Mouse (Mus musculus) large intestine, adult 2 months (tissue): Measurements from ENCODE around the gene Gmppb. TPM values are rescaled to one million over a fixed set of nuclear protein-coding genes. Genes with fewer than 3 reads are reported as not detected.
A peak's percentile ranks its signal among the peaks of the same experiment; 100 is the strongest.

Experiments
- DNase-seq: peaks from one replicate; pipeline ENCODE4 v3.0.0-alpha.2; 2012; ENCODE audit warnings: low read depth, low spot score
- WGBS: fragments of 180-500 bp; shearing (Covaris S2); methylation state at CpG from one replicate; pipeline ENCODE4 v1.1.7; 2018; 5-methylcytosine and 5-hydroxymethylcytosine counted together
- polyA plus RNA-seq: library from polyadenylated mRNA; depleted of rRNA; stranded (reverse); fragments of >200 nt; gene quantifications from 2 replicates; pipeline ENCODE4 v1.2.3, GENCODE M21; 2012

The Gmppb gene
- polyA plus RNA-seq, 1 experiment: 75.3 TPM

DNA sequence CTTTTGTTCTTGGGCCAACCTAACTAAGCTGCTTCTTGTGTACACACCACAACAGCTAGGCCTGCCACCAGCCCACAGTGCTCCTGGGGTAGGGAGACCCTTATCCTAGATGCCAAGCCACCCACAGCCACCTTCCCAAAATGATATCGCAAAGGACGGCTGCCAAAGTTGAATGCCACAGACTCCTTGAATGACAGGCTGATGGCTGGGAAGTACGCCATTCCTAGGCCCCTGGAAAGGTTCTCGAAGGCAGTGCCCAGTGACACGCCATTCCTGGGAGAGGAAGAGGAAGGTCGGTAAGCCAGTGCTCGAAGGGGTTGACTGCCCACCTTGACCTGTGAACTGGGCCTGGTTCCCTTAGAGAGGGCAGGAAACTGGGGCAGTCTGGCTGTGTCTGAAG lies 20.5 kb downstream of the Gmppb start:
- DNase-seq: no peak
- WGBS: 89% methylated on average over 7 of the region's 7 CpGs

GRCm38 (mm10) chr9:108071801-108072200 lies 22.8 kb downstream of the Gmppb start:
- no peak for DNase-seq
- WGBS: 46% methylated on average over 4 of the region's 4 CpGs

DNA sequence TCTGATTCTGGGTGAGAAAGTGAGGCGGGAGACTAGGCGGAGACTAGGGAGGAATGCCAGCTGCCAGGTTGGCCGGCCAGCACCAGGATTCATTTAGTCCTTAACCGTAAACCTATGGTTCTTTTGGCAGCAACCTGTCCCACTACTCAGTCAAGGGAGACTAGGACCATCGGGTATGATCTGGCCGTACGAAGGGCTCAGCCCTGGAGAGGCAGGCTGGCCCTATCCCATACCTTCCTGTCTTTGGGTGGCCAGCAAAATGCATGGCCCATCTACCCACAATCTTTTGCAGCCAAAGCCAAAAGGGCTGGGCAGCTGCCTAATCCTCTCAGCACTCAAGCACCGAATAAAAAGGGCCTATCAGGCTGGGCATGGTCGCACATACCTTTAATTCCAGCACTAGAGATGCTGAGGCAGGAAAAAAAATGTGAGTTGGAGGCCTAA lies 23.5 kb downstream of the Gmppb start:
- DNase-seq: no peak
- WGBS: 63% methylated on average over 9 of the region's 9 CpGs

DNA sequence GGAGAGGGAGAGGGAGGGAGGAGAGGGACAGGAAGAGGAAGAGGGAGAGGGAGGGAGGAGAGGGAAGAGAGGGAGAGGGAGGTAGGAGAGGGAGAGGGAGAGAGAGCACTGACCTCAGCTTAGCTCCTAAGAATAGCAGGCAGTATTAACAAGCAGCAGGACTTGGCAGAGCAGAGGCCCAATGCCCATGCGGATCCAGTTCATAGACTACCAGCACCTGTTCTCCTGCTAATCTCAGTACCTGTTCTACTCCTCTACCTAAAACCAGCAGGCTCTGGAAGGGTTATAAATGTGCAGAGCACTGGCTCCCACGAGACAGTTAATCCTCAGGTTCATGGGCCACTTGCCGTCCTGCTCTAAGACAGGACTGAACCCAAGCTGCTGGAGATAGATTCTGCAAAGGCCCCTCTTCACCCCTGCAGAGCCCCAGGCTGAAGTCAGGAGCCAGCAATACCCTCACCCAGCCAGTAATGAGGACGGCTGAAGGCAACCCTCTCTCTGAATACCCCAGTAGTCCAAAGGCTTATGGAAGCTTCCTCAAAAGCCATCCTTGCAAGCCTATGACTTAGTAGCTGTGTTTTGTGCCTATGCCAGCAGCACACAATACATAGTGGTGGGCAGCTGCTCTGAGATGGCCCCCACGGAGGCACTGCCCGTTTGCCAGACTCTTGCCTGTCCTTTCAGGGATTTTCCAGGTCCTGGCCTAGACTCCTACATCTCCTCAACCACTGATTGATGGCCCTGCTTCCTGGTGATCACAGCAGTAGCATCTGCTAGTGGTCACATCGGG lies 24.3 kb downstream of the Gmppb start:
- DNase-seq: no peak
- 68% methylated on average over 7 of the region's 7 CpGs for WGBS

- 76% methylated on average over 5 of the region's 5 CpGs for WGBS
- no peak for DNase-seq
Observed at GRCm38 (mm10) chr9:108080168-108080567, 31.1 kb downstream of the Gmppb start, which contains the start of gene Mst1. Mst1 (plus strand) TSS chr9:108080436.

- no peak for DNase-seq
- 7% methylated on average over 19 of the region's 19 CpGs for WGBS
Observed at GRCm38 (mm10) chr9:108082549-108082948, 33.5 kb downstream of the Gmppb start.

DNA sequence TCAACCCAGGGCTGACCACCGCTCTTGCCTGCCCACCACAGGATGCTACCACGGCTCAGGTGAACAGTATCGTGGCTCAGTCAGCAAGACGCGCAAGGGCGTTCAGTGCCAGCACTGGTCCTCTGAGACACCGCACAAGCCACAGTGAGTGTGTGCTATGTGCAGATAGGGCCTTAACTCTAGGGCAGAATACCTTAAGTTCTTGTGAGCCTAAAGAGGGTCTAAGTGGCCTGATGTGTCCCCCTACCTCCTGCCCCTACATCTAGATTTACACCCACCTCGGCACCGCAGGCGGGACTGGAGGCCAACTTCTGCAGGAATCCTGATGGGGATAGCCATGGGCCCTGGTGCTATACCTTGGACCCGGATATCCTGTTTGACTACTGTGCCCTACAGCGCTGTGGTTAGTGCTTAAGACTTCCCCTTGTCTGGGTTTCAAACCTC lies 34.0 kb downstream of the Gmppb start, which contains the start of gene Rnf123:
Rnf123 (minus strand) TSS at position 359 of the 444 bp plus-strand sequence.
- DNase-seq: no peak
- WGBS: 25% methylated on average over 12 of the region's 12 CpGs

DNA sequence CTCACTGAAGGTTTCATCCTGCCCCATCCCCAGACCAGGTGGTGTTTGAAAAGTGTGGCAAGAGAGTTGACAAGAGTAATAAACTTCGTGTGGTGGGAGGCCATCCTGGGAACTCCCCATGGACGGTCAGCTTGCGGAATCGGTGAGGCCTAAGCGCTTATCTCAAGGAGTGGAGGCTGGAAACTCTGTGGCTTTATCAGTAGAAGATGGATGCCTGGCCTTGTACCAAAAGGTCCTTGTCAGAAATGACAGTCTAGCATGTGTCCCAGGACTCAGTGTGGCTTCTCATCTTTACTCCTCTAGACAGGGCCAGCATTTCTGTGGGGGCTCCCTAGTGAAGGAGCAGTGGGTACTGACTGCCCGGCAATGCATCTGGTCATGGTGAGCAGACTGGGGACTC lies 34.5 kb downstream of the Gmppb start:
- no peak for DNase-seq
- 73% methylated on average over 6 of the region's 6 CpGs for WGBS

DNA sequence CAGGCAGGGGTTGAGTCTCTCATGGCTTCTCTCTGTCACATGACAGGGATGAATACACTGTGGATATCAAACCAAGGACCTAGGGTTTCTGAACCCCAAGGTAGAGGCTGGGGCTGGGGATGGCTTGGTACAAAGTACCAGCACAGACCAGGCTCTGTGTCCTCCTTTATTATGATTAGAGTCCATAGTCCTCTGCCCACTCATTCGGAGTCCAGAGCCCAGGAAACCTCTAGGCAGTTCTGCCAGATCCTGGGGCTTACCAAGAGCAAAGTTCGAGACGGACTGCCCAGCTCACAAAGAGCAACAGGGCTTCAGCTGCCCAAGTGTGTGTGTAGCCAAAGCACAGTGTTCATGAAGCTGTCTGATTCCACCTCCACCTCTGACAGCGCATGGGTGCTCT lies 36.2 kb downstream of the Gmppb start:
- WGBS: 89% methylated on average over 4 of the region's 4 CpGs
- no peak for DNase-seq

DNA sequence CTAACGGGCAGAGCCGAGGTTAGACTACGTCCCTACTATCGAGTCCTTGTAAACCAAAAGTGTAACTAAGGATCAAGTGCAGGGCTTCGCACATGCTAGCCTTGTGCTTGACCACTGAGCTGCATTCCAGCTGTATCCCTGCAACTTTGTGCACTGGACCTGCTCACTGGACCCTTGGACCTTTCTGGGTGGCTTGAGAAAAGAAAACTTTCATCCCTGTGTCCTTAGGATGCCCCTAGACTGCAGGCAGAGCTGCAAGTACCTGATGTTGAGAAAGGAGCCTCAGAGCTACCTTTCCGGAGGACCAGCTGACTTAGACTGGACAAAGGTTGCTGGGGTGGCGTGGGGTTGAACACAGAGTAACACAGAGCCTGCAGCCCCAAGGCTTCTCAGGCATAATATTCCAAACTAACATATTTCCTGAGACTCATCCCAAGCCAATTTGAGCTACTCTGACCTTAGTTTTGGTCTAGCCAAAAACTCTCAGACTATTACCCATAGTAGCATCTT lies 41.6 kb downstream of the Gmppb start:
- 96% methylated on average over 7 of the region's 7 CpGs for WGBS
- no peak for DNase-seq

GRCm38 (mm10) chr9:108093586-108093985 lies 44.5 kb downstream of the Gmppb start:
- WGBS: 57% methylated on average over 10 of the region's 10 CpGs
- no peak for DNase-seq

DNA sequence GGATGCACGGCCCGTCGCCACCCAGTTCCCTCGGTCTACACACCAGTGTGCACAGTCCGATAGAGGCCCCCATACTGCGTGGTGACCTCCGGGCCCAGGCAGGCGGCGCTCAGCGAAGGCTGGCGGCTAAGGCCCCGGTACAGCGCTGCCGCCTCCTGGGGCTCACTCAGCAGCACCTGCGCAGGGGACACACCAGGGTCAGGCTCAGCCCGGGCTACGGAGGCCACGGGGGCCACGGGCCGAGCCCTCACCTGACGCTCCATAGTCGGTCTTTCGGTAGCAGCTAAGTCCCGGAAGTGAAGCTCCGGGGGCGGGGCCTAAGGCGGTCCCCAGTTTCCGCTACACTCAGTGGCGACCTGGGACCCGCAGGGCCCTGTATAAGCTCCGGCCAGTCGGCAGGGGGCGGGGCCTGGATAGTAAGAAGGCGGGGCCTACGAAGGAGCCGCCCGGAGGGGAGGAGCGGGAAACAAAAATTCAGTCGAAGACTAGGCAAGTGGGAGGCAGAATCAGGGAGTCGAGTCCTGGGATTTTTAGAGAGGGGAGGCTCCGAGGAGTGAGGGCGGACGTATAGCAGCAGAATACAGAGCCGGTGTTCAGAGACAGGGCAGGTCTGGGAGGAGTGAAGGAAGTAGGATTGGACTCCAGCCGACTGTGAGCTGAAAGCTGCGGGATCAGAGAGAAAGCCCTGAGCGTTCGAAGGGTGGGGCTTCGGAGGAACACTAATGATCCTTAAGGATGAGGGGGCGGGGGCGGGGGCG lies 45.3 kb downstream of the Gmppb start, which contains the start of gene Apeh:
Apeh (minus strand) TSS at position 423 of the 758 bp plus-strand sequence.
- peak; percentile 80 for DNase-seq
- under 1% methylated on average over 51 of the region's 52 CpGs for WGBS

- WGBS: 0% methylated on average over 16 of the region's 16 CpGs
Observed at GRCm38 (mm10) chr9:108094998-108095411, 46.0 kb downstream of the Gmppb start.

DNA sequence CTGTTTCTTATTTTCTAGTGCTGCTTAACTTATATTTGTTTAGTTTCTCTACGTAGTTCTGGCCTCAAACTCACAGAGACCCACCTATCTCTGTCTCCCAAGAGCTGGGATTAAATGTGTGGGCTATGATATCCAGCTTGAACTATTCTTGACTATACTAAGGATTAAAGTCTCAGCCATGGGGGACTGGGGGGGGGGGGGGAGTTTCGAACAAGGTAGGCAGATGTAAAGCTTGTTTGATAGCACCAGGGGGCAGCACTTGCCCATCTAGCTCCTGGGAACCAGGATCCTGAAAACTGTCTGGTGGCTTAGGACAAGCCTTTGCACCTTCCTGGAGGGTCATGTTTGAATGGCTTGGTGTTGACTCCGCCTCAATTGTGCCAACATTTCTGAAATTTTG lies 46.5 kb downstream of the Gmppb start:
- WGBS: 3% methylated on average over 3 of the region's 3 CpGs
- no peak for DNase-seq

More at GRCm38 (mm10) chr9:108094998-108095411, 46.0 kb downstream of the Gmppb start:
- DNase-seq: no peak

GRCm38 (mm10) chr9:108095949-108096712 lies 47.1 kb downstream of the Gmppb start:
- no peak for DNase-seq
- 41% methylated on average over 10 of the region's 10 CpGs for WGBS

DNA sequence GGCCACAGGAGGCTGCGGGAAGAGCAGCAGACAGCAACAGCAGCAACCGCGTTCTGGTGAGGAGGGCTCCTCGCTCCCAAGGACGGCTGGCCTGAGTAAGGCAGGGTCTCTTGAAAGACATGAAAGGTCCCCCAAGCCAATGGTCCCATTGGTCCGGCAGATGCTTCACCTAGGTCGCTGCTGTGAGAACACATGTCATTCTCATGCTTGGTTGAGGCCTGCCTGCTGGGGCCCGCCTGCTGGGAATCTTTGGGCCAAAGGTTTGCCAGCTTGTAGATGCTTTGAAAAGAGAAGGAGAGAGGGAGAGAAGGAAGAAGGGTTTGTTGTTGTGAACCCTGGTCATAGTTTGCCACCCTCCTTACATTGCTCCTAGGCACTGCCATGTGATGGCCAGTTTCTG lies 50.6 kb downstream of the Gmppb start:
- WGBS: 91% methylated on average over 8 of the region's 8 CpGs
- no peak for DNase-seq
